Mouse (Mus musculus) lung, adult 2 months (tissue): ENCODE data around the gene Hemk1. TPM values are rescaled to one million over a fixed set of nuclear protein-coding genes. Genes with fewer than 3 reads are reported as not detected.

Experiments used
- DNase-seq: peaks from one replicate; pipeline ENCODE4 v3.0.0; 2022
- H3K4me1 ChIP-seq: fragments of 200-500 bp; 2 replicates; pipeline ENCODE4 v1.6.1; 2011; ENCODE audit warnings: low read length; ENCODE audit not compliant: control insufficient read depth, insufficient read depth
- H3K4me3 ChIP-seq: fragments of 200-500 bp; replicated peaks from 2 replicates; pipeline ENCODE3; 2011; ENCODE audit warnings: low read depth, mild to moderate bottlenecking, control low read depth, low read length; ENCODE audit errors: extremely low read depth
- CTCF ChIP-seq: fragments of 200-500 bp; IDR thresholded peaks from 2 replicates; pipeline ENCODE4 v1.5.1; 2011; ENCODE audit warnings: mild to moderate bottlenecking, low read length, control low read depth; ENCODE audit not compliant: insufficient read depth
- POLR2A ChIP-seq: fragments of 200-500 bp; IDR thresholded peaks from 2 replicates; pipeline ENCODE4 v1.6.1; 2011; ENCODE audit warnings: low read depth, mild to moderate bottlenecking, control low read depth, low read length, borderline replicate concordance; ENCODE audit errors: extremely low read depth
- WGBS: fragments of 180-500 bp; shearing (Covaris S2); methylation state at CpG from one replicate; pipeline ENCODE4 v1.1.7; 2018; 5-methylcytosine and 5-hydroxymethylcytosine counted together
- polyA plus RNA-seq: library from polyadenylated mRNA; depleted of rRNA; stranded (reverse); fragments of >200 nt; gene quantifications from 2 replicates; pipeline ENCODE4 v1.2.3, GENCODE M21; 2012

The Hemk1 gene
- polyA plus RNA-seq, 1 experiment, result 21.0 TPM

GRCm38 (mm10) chr9:107303900-107304299, 34.2 kb downstream of the Hemk1 start:
- H3K4me1 ChIP-seq, result peaks cover 58% of the 10 kb centered on the region
- DNase-seq, result no peak
- WGBS, result 71% methylated on average over 5 of the region's 5 CpGs

GRCm38 (mm10) chr9:107303121-107303820, 34.9 kb downstream of the Hemk1 start:
- Histone ChIP-seq H3K4me3 (no peak overlapping the region), H3K4me1 (peaks cover 58% of the 10 kb centered on the region)
- no peak for DNase-seq
- 47% methylated on average over 9 of the region's 9 CpGs for WGBS
- TF ChIP-seq CTCF (no peak), POLR2A (no peak)

More at GRCm38 (mm10) chr9:107303900-107304299, 34.2 kb downstream of the Hemk1 start:
- no peak overlapping the region for H3K4me3 ChIP-seq
- TF ChIP-seq POLR2A (no peak), CTCF (no peak)

GRCm38 (mm10) chr9:107302592-107302991, 35.6 kb downstream of the Hemk1 start:
- DNase-seq, result no peak
- Histone ChIP-seq H3K4me1 (peaks cover 53% of the 10 kb centered on the region), H3K4me3 (no peak overlapping the region)
- WGBS, result 42% methylated on average over 7 of the region's 7 CpGs
- TF ChIP-seq CTCF, result no peak
- TF ChIP-seq POLR2A, result no peak

GRCm38 (mm10) chr9:107301554-107302331, 36.4 kb downstream of the Hemk1 start:
- Histone ChIP-seq H3K4me1 (peaks cover 44% of the 10 kb centered on the region), H3K4me3 (no peak overlapping the region)
- TF ChIP-seq CTCF, result no peak
- TF ChIP-seq POLR2A, result 0 out of 2 replicates have a peak, but pooled peaks have one; percentile 9
- DNase-seq, result no peak
- WGBS, result 52% methylated on average over 17 of the region's 17 CpGs

- DNase-seq, result no peak
- Histone ChIP-seq H3K4me1 (peaks cover 35% of the 10 kb centered on the region), H3K4me3 (peak overlapping the region; percentile 41)
- TF ChIP-seq POLR2A, result no peak
- WGBS, result 77% methylated on average over 30 of the region's 30 CpGs
These were observed 37.8 kb downstream of the Hemk1 start for GRCm38 (mm10) chr9:107300224-107300973.

GRCm38 (mm10) chr9:107299783-107300182, 38.4 kb downstream of the Hemk1 start:
- WGBS, result 53% methylated on average over 7 of the region's 7 CpGs

GRCm38 (mm10) chr9:107298876-107299275, 39.3 kb downstream of the Hemk1 start:
- WGBS, result 48% methylated on average over 6 of the region's 6 CpGs

More at GRCm38 (mm10) chr9:107299783-107300182, 38.4 kb downstream of the Hemk1 start:
- Histone ChIP-seq H3K4me1 (peaks cover 35% of the 10 kb centered on the region), H3K4me3 (peak overlapping the region; percentile 41)
- no peak for TF ChIP-seq POLR2A
- no peak for TF ChIP-seq CTCF
- DNase-seq, result no peak

GRCm38 (mm10) chr9:107298059-107298780, 39.9 kb downstream of the Hemk1 start:
- Histone ChIP-seq H3K4me1 (peaks cover 26% of the 10 kb centered on the region), H3K4me3 (peak overlapping the region; percentile 86)
- TF ChIP-seq CTCF, result no peak
- TF ChIP-seq POLR2A, result no peak
- peak; percentile 75 for DNase-seq
- WGBS, result 28% methylated on average over 8 of the region's 8 CpGs

More at GRCm38 (mm10) chr9:107298876-107299275, 39.3 kb downstream of the Hemk1 start:
- TF ChIP-seq CTCF (no peak), POLR2A (no peak)
- Histone ChIP-seq H3K4me3 (peak overlapping the region; percentile 86), H3K4me1 (peaks cover 32% of the 10 kb centered on the region)
- no peak for DNase-seq

GRCm38 (mm10) chr9:107297658-107298057, 40.5 kb downstream of the Hemk1 start:
- WGBS, result 34% methylated on average over 4 of the region's 4 CpGs
- Histone ChIP-seq H3K4me1 (peaks cover 22% of the 10 kb centered on the region), H3K4me3 (peak overlapping the region; percentile 86)
- DNase-seq, result no peak
- TF ChIP-seq CTCF, result no peak
- no peak for TF ChIP-seq POLR2A
